Mouse (Mus musculus): ENCODE results near the gene Foxd1. TPM values are rescaled to one million over a fixed set of nuclear protein-coding genes. Genes with fewer than 3 reads are reported as not detected.

The Foxd1 gene
- polyA plus RNA-seq, 1 experiment from 2014 or later = not detected

- Histone ChIP-seq H3K9ac (ENCODE audit: low read length) (no peak overlapping the region), H3K27ac (replicated peaks in 1 of 2; ENCODE audit: control insufficient read depth in 1 of 2, insufficient read depth in 1 of 2, low read depth in 2 of 2, low read length in 2 of 2) (no peak overlapping the region), H3K9me3 (ENCODE audit: control insufficient read depth, low read length) (0 out of 2 replicates have a peak, but pooled peaks cover 4% of the 10 kb centered on the region), H3K4me1 (ENCODE audit: control insufficient read depth in 2 of 2, insufficient read depth in 2 of 2, low read length in 2 of 2) (peaks cover 6 to 21% of the 10 kb centered on the region in 2 experiments), H3K36me3 (ENCODE audit: control insufficient read depth, insufficient read depth, low read length) (no peaks in the 10 kb centered on the region), H3K4me2 (ENCODE audit: low read length) (no peak overlapping the region), H3K27me3 (ENCODE audit: control insufficient read depth, insufficient read depth, low read length) (peaks cover 67% of the 10 kb centered on the region), H3K4me3 (ENCODE audit: control insufficient read depth in 1 of 2, insufficient read depth in 1 of 2, low read depth in 1 of 2, low read length in 2 of 2) (no peak overlapping the region)
- no peak for ATAC-seq (ENCODE audit: insufficient number of reproducible peaks, insufficient read depth, low FRiP score, low read depth)
- WGBS = 50% methylated on average over 1 of the region's 1 CpGs
These were observed 35.0 kb downstream of the Foxd1 start for GRCm38 (mm10) chr13:98389092-98389491.

DNA sequence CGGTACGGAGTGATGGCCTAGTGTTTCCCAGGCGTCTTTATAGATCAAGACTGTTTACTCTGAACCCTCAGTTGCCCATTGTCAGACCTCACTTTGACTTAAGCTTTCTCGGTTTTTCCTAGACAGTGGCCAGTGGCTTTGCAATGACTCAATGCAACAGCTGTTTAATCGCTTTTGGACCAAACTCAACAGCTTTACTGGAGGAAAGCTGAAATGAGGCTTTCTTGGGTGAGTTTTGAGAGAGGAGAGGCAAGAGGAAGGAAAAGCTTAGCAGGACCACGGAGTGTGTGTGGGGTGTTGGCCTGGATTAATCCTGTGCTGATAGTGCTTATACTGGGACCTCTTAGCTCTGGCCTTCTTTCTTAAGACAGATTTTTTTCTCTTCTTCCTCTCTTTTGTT is 36.3 kb downstream of the Foxd1 start:
- Histone ChIP-seq H3K36me3 (ENCODE audit: control insufficient read depth, insufficient read depth, low read length) (no peaks in the 10 kb centered on the region), H3K9me3 (ENCODE audit: control insufficient read depth, low read length) (0 out of 2 replicates have a peak, but pooled peaks cover 4% of the 10 kb centered on the region), H3K4me3 (ENCODE audit: control insufficient read depth in 1 of 2, insufficient read depth in 1 of 2, low read depth in 1 of 2, low read length in 2 of 2) (peak overlapping the region in 1 of 2 experiments; percentile 46; a peak in 2 of 4 replicates), H3K27me3 (ENCODE audit: control insufficient read depth, insufficient read depth, low read length) (peaks cover 67% of the 10 kb centered on the region), H3K27ac (replicated peaks in 1 of 2; ENCODE audit: control insufficient read depth in 1 of 2, insufficient read depth in 1 of 2, low read depth in 2 of 2, low read length in 2 of 2) (no peak overlapping the region), H3K4me1 (ENCODE audit: control insufficient read depth in 2 of 2, insufficient read depth in 2 of 2, low read length in 2 of 2) (peaks cover 6 to 21% of the 10 kb centered on the region in 2 experiments), H3K9ac (ENCODE audit: low read length) (no peak overlapping the region), H3K4me2 (ENCODE audit: low read length) (peak overlapping the region; percentile 78)
- ATAC-seq (ENCODE audit: insufficient number of reproducible peaks, insufficient read depth, low FRiP score, low read depth) = no peak
- WGBS = 30% methylated on average over 6 of the region's 6 CpGs

GRCm38 (mm10) chr13:98390771-98391634 is 37.0 kb downstream of the Foxd1 start:
- Histone ChIP-seq H3K4me1 (ENCODE audit: control insufficient read depth in 2 of 2, insufficient read depth in 2 of 2, low read length in 2 of 2) (peaks cover 6 to 21% of the 10 kb centered on the region in 2 experiments), H3K4me2 (ENCODE audit: low read length) (peak overlapping the region; percentile 78), H3K9me3 (ENCODE audit: control insufficient read depth, low read length) (0 out of 2 replicates have a peak, but pooled peaks cover 4% of the 10 kb centered on the region), H3K4me3 (ENCODE audit: control insufficient read depth in 1 of 2, insufficient read depth in 1 of 2, low read depth in 1 of 2, low read length in 2 of 2) (peak overlapping the region; percentile 45 to 46), H3K27ac (replicated peaks in 1 of 2; ENCODE audit: control insufficient read depth in 1 of 2, insufficient read depth in 1 of 2, low read depth in 2 of 2, low read length in 2 of 2) (no peak overlapping the region), H3K27me3 (ENCODE audit: control insufficient read depth, insufficient read depth, low read length) (peaks cover 67% of the 10 kb centered on the region), H3K36me3 (ENCODE audit: control insufficient read depth, insufficient read depth, low read length) (no peaks in the 10 kb centered on the region), H3K9ac (ENCODE audit: low read length) (peak overlapping the region; percentile 47; the same call in 1 of the 2 replicates)
- WGBS = 1% methylated on average over 68 of the region's 68 CpGs
- ATAC-seq (ENCODE audit: insufficient number of reproducible peaks, insufficient read depth, low FRiP score, low read depth) = no peak

- H3K27me3 ChIP-seq (ENCODE audit: control insufficient read depth, insufficient read depth, low read length) = peaks cover 67% of the 10 kb centered on the region
- no peaks in the 10 kb centered on the region for H3K36me3 ChIP-seq (ENCODE audit: control insufficient read depth, insufficient read depth, low read length)
- ATAC-seq (ENCODE audit: insufficient number of reproducible peaks, insufficient read depth, low FRiP score, low read depth) = no peak
- 9% methylated on average over 4 of the region's 4 CpGs for WGBS
- H3K27ac ChIP-seq (replicated peaks in 1 of 2; ENCODE audit: control insufficient read depth in 1 of 2, insufficient read depth in 1 of 2, low read depth in 2 of 2, low read length in 2 of 2) = no peak overlapping the region
- no peaks in the 10 kb centered on the region for H3K9me3 ChIP-seq (ENCODE audit: control insufficient read depth, low read length)
- peak overlapping the region in 1 of 2 experiments; percentile 46; a peak in 3 of 4 replicates for H3K4me3 ChIP-seq (ENCODE audit: control insufficient read depth in 1 of 2, insufficient read depth in 1 of 2, low read depth in 1 of 2, low read length in 2 of 2)
- peaks cover 6 to 21% of the 10 kb centered on the region in 2 experiments for H3K4me1 ChIP-seq (ENCODE audit: control insufficient read depth in 2 of 2, insufficient read depth in 2 of 2, low read length in 2 of 2)
- H3K4me2 ChIP-seq (ENCODE audit: low read length) = peak overlapping the region; percentile 78
- no peak overlapping the region for H3K9ac ChIP-seq (ENCODE audit: low read length)
These were observed 37.6 kb downstream of the Foxd1 start for GRCm38 (mm10) chr13:98391635-98391990.

DNA sequence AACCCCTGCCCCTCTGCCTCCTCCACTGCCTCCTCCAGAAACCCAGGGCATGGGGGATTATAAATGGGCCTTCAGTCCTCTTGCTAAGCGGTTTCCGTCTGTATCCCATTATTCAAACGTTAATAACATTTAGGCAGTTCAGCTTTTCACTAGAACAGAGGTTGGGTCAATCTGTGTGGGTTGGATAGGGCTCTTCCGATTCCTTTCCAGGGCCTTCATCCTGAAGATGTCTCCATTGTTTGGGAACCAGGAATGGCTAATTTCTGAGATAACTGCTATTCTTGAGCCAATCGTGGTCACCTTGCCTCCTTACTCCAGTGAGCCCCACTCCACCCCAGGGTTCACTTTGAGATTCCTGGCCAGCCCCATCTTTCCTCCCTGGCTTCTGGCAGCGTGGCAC is 38.0 kb downstream of the Foxd1 start:
- no peak overlapping the region for H3K9ac ChIP-seq (ENCODE audit: low read length)
- no peaks in the 10 kb centered on the region for H3K36me3 ChIP-seq (ENCODE audit: control insufficient read depth, insufficient read depth, low read length)
- peaks cover 6 to 21% of the 10 kb centered on the region in 2 experiments for H3K4me1 ChIP-seq (ENCODE audit: control insufficient read depth in 2 of 2, insufficient read depth in 2 of 2, low read length in 2 of 2)
- H3K27me3 ChIP-seq (ENCODE audit: control insufficient read depth, insufficient read depth, low read length) = peaks cover 67% of the 10 kb centered on the region
- 47% methylated on average over 6 of the region's 6 CpGs for WGBS
- H3K9me3 ChIP-seq (ENCODE audit: control insufficient read depth, low read length) = no peaks in the 10 kb centered on the region
- no peak overlapping the region for H3K4me2 ChIP-seq (ENCODE audit: low read length)
- no peak for ATAC-seq (ENCODE audit: insufficient number of reproducible peaks, insufficient read depth, low FRiP score, low read depth)
- H3K4me3 ChIP-seq (ENCODE audit: control insufficient read depth in 1 of 2, insufficient read depth in 1 of 2, low read depth in 1 of 2, low read length in 2 of 2) = no peak overlapping the region
- H3K27ac ChIP-seq (replicated peaks in 1 of 2; ENCODE audit: control insufficient read depth in 1 of 2, insufficient read depth in 1 of 2, low read depth in 2 of 2, low read length in 2 of 2) = no peak overlapping the region

DNA sequence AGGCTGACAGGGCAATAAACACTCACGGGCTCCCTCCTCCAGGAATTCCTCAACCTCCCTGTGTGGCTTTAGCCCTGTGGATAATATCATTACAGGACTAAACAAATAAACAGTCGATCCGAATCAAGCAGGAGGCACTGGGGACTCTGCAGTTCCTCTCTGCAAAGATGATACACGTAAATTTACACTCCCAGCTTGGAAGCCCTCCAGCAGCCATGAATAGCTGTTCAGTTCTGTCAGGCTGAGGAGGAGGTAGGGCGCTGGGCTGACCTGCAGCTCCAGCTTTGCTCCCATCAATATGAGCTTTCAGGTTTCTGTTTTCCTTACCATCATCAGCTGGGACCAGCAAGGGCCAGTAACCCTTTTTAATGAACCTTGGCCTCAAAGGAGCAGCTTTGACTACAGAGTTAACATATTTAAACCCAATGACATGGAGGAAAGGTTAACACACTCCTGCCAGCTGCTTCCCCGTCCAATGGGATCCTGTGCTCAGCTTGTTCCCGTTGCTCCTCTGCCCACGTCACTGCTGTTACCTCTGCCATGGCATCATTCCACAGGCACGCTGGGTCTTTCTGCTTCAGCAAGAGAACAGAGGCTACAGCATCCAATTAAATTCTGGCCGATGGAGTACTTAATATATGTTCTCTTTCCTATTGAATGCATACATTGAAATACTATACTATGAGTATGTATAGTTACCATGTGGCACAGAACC is 39.5 kb downstream of the Foxd1 start:
- Histone ChIP-seq H3K36me3 (ENCODE audit: control insufficient read depth, insufficient read depth, low read length) (no peaks in the 10 kb centered on the region), H3K4me3 (ENCODE audit: control insufficient read depth in 1 of 2, insufficient read depth in 1 of 2, low read depth in 1 of 2, low read length in 2 of 2) (peak overlapping the region in 1 of 2 experiments; percentile 3; a peak in 1 of 4 replicates), H3K27me3 (ENCODE audit: control insufficient read depth, insufficient read depth, low read length) (peaks cover 57% of the 10 kb centered on the region), H3K9ac (ENCODE audit: low read length) (no peak overlapping the region), H3K4me1 (ENCODE audit: control insufficient read depth in 2 of 2, insufficient read depth in 2 of 2, low read length in 2 of 2) (peaks cover 6 to 21% of the 10 kb centered on the region in 2 experiments), H3K4me2 (ENCODE audit: low read length) (peak overlapping the region; percentile 35), H3K9me3 (ENCODE audit: control insufficient read depth, low read length) (no peaks in the 10 kb centered on the region), H3K27ac (replicated peaks in 1 of 2; ENCODE audit: control insufficient read depth in 1 of 2, insufficient read depth in 1 of 2, low read depth in 2 of 2, low read length in 2 of 2) (no peak overlapping the region)
- no peak for ATAC-seq (ENCODE audit: insufficient number of reproducible peaks, insufficient read depth, low FRiP score, low read depth)
- 25% methylated on average over 10 of the region's 10 CpGs for WGBS
